Mouse (Mus musculus): ENCODE data around the gene Adcyap1r1.

Adcyap1r1 gene

DNA sequence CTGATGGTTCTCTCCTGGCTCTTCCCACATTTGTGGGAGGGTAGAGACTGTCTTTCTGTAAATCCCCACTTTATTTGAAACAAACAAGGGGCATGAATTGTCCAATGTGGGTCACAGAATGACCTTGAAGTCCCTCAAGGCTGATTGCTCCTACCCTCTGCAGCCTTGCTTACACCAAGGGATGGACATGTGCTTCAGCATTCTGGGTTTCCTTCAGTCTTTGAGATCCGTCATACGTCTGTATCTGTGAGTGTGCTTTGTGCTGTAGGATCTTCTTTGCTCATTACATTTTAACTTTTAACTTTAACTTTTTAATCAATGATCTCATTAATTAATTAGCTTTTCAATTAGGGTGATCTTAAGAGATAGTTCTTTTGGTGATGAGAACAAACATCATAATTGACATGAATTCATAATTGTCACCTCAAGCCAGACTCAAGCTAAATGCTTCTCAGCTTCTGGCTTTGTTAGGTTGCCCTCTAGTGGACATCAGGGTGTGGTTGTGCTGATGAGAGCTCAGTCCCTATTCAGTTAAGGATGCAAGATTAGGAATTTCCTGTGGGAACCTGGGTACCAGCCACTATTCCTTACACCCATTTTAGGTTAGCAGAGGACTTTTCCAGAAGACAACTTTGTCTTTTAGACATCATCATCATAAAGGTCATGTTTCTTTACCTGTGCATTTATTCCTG lies 53.2 kb downstream of the Adcyap1r1 start:
- DNase-seq = peak; percentile 9

DNA sequence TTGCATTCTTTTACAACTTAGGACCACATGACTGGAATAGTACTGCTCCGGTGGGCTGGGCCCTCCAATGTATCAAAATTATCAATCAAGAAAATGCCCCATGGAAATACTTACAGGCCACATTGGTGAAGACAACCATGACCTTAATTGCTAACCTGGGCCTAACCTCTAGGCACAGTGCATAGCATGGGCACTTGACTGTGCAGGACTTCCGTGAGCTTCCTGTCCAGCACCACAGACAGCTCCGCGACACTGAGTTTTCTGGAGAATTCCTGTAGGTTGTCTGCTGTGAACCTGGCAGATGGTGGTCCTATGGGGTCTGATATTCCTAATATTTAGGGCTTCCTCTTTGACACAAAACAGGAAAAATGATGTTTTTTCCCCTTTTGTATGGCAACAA lies 54.7 kb downstream of the Adcyap1r1 start:
- no peak for DNase-seq

DNA sequence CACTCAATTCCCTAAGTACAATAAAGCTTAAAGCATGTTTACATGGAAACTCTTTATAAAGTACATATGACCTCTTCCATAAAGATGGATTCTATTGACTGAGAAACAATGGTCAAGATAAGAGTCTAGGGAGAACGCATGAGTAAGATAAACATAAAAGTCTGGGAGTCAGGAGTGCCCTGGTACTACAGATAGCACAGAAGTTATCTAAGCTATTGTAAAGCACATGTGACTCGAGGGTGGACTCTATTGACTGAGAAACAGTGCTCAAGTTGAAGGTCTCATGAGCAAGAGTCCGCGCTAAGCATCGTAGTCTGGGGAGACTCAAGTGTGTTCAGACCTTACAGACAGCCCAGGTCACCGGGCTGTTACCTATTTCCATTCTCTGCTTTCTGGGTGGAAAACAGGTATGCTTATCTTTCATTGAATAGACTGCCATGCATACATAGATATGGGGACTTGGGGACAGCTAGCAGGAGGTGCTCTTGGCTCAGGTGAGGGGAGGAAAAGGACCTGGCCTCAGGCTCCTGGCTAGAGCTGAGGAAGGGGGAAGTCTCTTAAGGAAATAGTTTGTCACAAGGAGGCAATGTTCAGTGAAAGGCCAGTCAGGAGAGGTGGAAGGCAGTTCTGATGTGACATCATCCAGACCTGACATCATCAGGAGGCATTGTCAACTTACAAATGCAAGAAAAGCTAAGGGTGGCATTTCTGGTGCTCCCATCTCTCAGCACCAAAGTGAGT lies 57.5 kb downstream of the Adcyap1r1 start:
- no peak for DNase-seq

DNA sequence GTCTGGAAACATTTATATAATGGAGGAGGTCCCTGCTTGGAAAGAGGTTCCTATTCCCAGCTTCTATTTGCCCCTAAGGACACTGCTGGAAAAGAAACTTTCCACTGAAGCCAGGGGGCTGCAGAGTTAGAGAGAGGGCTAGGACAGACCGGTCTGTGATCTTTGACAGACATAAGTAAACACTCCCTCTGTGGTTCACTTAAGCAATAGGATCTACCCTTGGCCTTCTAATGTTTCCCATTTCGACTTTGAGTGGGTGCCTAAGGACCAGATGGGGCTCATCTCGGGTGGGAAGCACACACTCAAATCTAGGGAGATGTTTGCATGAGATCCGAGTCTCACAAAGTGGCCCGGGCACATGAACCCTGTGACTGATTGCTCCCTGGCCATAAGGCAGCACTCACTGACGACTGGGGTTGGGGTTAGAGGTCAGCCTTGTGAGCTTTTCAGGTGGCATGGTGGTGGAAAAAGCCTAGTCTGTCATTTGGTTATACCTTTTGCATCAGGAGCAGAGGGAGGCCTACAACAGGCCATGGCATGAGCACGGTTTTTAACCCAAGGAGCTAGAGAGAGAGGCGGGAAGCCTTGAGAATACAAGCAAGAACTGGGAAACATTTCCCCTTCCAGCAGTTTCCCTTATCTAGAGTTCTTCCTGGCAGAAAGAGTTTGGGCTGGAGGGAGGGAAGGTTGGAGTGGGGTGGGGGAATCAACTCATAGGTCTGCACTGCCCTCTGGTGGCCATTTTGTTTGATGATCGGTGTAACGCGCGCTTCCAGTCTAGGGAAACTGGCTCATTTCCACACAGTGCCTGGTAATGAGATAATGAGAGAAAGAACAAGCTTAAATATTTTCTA lies 59.7 kb downstream of the Adcyap1r1 start:
- peak; percentile 30 for DNase-seq

DNA sequence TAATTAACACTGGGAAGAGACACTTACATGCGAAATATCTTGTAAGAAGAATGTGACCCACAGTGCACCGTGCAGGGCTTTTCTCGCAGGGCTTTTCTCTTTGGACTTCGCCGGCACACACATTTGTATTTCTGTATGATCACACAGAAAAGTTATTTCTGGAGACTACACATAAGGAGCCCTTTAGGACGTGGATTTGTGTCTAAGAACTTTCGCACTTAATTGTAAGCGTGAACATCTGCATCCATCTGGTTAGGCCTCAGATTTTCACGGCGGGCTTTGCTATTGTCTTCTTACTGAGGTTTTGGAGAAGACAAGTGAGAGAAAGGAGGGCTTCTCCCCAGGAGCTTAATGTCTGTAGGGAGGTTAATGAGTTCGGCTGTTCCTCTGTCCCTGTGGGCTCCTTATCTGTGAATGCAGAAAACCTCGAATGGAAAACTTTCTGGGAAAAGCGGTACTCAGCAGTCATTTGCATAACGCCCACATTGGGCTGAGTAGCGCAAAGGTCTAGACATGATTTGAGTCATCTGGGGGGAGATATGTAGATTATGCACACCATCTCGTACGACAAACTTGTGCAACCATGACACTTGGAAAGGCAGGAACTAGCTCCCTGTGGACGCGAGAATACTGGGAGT lies 60.4 kb downstream of the Adcyap1r1 start:
- no peak for DNase-seq

DNA sequence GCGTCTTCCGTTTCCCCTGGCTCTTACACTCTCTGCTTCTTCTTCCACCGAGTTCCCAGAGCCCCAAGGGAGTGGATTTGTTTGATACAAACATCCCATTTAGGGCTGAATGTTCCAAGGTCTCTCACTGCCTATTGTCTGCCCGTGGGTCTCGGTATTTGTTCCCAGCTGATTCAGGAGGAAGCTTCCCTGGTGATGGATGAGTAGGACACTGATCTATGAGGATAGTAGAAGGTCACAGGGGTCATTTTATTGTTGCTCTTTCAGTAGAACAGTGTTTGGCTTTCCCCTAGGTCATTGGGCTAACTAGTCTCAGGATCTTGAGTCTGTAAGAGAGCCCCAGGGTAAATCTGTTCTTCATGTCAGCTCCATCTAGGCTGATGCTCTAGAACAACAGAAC lies 61.7 kb downstream of the Adcyap1r1 start:
- no peak for DNase-seq

DNA sequence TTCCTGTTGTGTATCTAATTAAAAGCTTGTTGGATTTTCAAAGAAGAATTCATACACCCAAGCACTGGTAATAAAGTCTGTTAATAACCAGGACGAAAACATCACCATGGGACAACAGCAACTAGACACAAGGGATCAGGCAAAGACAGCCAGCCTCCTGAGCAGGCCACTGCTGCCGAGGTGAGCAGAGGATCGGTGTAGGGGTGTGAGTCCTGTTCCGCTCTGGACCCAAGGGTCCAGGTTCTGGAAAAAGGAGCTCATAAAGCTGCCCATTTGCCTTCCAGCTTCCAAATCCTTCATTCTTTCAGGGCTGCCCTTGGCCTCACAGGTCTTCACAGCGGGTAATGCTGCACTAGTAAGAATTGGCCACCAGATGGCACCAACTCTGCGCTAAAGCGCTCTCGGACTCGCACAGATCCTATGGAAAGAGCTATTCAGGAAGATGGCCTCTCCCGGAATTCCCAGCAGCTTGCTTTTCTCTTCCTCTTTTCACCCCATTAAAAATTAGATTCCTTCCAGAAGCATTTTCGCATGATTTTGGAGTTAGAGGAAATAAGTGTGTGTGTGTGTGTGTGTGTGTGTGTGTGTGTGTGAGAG lies 67.9 kb downstream of the Adcyap1r1 start:
- peak; percentile 59 for DNase-seq

DNA sequence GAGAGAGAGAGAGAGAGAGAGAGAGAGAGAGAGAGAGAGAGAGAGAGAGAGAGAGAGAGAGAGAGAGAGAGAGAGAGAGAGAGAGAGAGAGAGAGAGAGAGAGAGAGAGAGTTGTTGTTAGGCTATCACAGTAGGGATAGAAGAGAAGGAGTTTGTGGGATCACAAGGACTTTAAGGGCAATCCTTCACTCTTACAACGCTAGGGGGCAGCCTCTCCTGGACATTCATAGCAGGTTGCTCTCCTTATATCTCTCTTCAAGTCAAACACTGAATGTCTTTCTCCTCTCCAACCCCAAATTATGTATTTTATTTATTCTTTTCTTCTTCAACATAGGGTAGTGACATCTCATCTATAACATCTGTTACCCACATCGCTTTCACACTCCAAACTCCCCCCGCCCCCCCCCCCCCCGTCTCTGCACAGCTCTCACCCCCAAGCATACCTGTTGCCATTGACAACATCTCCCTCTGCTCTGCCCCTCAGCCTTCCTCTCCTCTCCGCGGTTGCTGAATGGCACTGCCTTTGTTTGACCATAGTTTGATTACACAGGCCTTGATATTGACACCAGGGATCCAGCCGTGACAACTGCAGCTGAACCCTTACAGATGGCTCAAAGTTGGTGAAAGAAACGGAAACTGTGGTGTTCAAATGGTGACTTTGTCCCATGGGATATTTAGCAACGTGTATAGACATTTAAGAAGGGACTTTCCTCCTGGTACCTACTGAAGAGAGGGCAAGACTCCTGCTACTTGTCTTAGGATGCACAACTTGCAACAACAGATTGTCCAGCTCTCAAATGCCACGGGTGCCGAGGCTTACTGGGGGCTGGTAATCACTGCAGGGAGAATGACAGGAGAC lies 68.7 kb downstream of the Adcyap1r1 start:
- peak; percentile 17 for DNase-seq

DNA sequence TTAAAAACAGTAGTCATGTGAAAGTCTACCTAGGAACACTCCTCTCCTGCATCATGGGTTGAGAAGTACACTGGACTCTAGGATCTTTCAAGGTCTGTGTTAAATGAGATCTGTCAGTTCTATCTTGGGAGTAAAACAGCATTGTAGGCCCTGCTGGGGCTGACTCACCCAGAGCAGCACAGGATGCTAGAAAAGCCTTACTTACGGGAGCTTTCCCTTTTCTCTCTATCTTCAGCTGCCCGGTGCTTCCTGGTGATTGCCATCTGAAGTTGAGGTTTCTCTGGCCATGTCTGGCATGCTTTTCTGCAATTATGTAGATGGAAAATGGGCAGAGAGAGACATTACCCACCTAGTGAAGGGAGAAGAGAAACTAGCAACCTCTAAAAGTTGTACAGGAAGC lies 84.7 kb downstream of the Adcyap1r1 start:
- no peak for DNase-seq

DNA sequence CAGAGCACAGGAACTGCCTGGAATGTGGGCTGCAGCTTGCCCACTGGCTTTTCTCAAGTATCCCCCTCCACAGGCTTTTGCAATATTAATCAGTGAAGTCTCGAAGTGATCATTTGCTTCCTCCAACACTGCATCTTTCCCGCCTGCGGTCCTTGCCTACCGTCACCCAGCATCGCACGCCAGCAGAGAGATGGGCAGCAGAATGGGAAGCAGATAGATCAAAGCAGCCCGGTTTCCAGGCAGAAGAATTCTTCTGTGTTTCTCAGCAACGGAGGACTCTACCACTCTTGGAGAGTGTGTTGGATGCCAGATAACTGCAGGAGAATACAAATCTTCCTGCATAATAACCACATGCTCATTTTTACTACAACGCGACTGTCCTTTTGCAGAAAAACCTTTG lies 87.4 kb downstream of the Adcyap1r1 start:
- DNase-seq = no peak

DNA sequence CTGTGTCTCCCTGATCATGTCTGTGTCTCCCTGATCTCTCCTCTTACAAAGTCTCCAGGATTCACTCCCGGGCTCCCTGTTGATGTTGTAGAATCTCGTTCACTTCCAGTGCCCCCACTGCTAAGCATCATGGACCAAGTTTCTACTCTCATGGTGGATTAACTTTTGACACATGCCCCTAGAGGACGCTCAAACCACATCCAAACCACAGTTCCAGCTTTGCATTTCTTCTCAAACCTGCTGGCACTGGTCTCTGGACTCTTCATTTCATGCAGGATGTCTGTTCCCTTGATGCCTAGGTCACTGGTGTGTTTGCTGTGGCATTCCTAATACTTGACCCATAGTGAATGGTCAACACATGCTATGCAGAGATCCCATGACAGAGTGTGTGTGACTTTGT lies 90.6 kb downstream of the Adcyap1r1 start:
- no peak for DNase-seq

DNA sequence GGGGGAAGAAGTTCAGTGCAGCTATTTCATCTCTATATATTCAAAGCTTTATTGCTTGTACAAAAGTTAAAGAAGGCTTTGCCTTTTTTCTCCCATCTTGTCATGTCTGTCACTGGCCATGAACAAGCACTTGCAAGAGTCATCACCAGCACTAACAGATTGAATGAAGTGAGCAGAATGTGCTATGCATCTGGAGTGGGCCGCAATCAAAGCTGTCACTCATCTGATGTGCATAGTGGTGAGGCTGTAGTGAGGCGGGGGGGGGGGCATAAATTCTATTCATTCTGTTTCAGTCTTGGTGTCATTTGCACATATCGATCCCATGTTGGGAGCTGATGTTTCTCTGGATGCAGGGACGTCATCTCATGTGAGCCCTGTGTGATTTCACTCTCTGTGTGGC lies 91.6 kb downstream of the Adcyap1r1 start:
- no peak for DNase-seq

DNA sequence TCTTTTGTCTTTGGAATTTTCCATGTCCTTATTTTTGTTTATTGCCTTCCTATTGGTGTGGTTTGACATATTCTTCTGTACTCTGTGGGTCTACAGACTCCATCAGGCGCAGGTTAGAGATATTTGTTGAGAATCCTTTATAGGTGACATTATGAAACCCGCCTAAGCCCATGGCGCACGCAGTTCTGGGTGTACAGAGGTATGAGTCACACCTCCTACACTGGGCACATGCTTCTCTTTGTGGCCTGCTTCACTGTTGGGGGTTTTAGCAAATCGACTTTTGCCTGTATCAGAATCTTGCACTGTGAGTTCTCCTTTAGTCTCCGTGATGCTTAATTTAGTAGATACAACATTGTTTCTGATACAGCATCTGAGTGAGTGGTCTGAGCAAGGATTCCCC lies 97.4 kb downstream of the Adcyap1r1 start:
- DNase-seq = no peak

DNA sequence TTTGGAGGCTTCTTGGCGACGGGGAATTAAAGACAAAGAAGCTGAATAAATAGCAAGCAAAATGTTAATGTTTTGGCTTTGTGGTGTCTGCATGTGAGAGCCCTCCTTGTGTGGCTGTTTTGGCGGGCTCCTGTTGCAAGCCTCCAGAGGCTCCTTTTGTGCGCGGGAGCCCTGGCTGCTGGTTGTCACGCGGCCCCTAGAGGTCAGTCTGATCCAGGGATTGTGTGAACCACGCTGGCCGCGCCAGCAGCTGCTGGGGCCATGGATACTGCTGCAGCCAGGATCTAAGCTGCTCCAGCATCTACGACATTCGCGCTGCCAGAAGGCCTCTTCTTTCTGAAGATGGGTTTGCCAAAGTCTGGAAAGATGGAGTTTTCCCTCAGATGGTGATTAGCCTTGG lies 99.1 kb downstream of the Adcyap1r1 start:
- DNase-seq = no peak
